Mouse (Mus musculus) gastrocnemius, adult 18-20 months (tissue): ENCODE data around the gene Cacna2d1. TPM values are rescaled to one million over a fixed set of nuclear protein-coding genes. Genes with fewer than 3 reads are reported as not detected.

Experiments used
- DNase-seq: peaks from one replicate; pipeline ENCODE4 v3.0.0; 2021; ENCODE audit warnings: low spot score
- total RNA-seq, 2 experiments: library from RNA; stranded (reverse); gene quantifications; 2 replicates each; pipeline ENCODE4 v1.2.3; 2021

Gene Cacna2d1
- total RNA-seq, 2 experiments from 2014 or later, result 235 to 243 TPM

DNA sequence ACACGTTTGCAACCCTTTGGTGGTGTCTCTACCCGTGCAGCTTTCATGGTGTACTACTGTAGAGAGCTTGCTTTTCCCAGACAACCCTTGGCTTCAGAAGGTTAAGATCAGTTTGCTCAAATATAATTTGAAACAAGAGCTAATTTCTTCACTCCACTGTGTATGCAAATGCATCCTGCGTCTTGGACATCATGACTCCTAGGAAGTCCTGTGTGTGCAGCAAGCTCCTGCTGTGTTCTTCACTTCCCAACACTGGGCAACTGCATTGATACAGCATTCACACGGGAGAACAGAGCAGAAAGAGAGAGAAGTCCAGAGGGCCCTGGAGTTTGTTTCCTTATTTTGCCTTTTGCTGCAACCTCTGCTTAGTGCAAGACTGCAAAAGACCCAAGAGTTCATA, 48.1 kb downstream of the Cacna2d1 start:
- DNase-seq, result no peak

- DNase-seq, result no peak
Observed at GRCm38 (mm10) chr5:15983354-15983753, 48.9 kb downstream of the Cacna2d1 start.

- no peak for DNase-seq
Observed at GRCm38 (mm10) chr5:15985228-15985858, 50.9 kb downstream of the Cacna2d1 start.

DNA sequence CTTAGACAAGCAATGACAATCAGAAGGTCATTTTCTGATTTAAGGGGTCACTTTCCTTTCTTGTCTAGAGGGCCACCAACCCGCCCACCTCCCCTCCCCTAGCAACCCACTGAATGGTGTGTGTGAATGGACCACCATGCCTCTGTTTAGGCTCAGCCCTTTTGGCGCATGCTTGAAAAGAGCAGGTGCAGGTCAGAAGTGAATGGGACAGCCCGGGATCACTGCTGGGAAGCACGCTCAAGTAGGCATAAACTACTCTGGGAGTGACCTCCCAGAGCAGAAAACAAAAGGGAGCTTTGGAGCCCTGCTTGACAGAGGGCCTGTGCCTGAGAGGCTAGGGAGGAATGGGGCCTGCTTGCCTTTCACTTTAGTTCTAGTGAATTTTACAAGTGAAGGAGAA, 51.4 kb downstream of the Cacna2d1 start:
- no peak for DNase-seq

- DNase-seq, result no peak
Observed at GRCm38 (mm10) chr5:15991428-15992139, 57.1 kb downstream of the Cacna2d1 start.

DNA sequence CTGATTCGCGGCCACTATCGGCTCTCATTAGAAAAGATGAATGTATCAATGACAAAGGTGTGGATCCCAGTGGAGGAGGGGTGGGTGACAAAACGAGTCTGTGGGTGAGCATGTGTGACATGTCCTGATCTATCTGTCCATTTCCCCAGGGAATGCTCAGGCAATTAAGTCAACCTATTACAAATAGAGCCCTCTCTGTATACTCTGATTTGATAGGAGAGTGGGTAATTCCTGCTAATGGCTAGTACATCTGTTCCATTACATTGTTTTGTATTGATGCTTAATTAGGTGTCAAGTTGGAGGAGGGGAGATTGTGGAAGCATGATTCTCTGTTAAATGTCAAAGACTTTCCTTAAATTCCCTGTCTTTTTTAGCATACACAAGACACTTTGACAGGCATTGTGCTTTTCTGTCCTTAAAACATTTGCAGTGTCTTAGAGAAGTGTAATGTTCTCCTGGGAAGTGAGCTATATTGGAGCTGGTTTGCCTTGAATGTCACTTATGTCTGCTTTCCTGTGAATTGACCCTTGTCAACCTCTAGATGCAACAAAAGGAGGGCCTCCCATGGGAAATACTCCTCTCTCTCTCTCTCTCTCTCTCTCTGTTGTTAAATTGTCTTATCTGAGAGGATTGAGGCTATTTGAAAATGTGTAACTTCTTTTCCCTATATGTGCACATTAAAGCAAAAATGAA, 58.9 kb downstream of the Cacna2d1 start:
- DNase-seq, result no peak

DNA sequence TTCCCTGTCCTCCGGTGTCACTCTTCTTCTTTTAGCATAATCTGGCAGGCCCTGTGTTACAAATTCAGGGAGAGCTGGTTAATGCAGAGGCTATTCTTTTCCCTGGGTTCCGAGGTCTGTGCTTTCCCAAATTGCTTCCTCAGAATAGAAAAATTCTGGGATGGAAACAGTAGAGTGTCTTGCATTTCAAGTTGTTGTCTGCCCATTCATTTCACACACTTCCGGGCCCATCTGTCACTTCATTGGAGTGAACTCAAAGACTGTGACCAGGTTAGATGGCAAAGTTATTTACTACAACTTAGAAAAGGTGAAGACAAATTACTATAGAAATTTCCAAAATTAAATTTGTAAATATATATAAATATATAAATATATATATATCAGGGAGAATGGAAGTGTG, 62.7 kb downstream of the Cacna2d1 start:
- DNase-seq, result no peak

DNA sequence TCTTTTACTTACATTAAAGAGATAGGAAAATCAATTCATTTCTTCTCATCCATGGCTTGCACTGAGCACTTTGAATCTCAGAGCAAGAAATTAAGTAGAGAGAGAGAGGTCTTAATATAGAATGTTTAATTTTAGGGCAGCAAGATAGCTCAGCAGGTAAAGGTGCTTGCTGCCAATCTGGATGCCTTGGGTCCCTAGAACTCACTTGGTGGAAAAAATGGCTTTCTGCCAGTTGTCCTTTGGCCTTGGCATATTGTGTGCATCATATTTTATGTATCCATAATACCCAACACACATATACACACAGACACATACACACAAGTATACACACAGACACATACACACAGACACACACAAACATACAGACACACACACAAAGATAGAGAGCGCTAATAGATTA, 63.3 kb downstream of the Cacna2d1 start:
- no peak for DNase-seq

DNA sequence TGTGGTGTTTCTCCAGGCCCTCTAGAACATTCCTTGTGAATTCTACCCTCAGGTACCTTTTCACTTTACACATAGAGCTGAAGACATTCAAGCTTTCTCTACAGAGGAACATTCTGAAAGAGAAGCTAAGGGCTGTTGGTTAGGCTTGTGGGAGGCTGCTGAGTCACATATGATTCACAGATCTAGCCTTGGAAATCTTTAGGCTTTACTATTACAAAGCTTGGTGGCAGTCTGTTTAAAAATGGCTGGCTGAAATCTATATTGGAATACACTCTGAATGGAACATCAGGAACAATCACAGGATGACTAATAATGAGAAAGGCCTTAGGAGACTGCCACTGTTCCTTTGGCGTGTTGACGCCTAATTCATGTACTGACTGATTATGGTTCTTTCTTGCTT, 66.4 kb downstream of the Cacna2d1 start:
- DNase-seq, result no peak

GRCm38 (mm10) chr5:16002431-16003063, 68.1 kb downstream of the Cacna2d1 start:
- no peak for DNase-seq

- DNase-seq, result no peak
Observed at GRCm38 (mm10) chr5:16004305-16004704, 69.8 kb downstream of the Cacna2d1 start.

GRCm38 (mm10) chr5:16006964-16007363, 72.5 kb downstream of the Cacna2d1 start:
- no peak for DNase-seq

DNA sequence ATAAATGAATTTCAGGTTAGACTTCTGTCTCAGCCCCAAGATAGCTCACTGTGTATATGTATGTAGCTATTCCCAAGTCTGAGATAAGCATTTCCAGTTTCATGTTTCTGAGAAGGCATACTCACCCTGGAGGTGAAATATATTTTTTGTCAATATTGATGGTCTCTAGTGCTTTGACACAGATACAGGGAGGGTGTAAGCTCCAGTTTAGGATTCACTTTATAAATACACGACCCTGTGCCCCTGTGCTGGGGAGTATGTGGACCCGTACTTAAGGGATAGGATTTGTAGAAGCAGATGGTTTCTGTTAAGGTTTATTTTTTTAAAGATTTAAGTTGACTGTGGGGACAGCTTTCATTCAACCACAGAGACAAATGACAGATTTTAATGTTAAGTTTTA, 79.2 kb downstream of the Cacna2d1 start:
- no peak for DNase-seq

DNA sequence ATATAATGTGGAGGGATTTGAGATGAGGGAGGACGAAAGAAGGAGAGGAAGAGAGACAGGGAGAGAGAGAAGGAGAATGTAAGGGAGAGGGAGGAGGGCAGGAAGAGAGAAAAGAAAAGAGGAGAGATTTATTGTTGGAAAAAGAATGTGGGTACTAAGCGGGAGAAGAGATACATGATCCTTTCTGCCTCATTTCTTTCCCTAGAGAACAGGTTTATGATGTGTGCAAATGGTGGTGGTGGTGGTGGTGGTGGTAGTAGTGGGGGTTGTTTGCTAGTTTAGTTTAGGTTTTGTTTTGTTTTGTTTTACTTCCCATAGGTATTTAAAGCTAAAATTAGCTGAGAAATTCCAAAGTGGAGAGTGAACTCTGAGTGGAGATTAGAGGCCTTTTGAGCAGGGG, 79.9 kb downstream of the Cacna2d1 start:
- no peak for DNase-seq

- no peak for DNase-seq
Observed at GRCm38 (mm10) chr5:16024626-16025417, 90.3 kb downstream of the Cacna2d1 start.

GRCm38 (mm10) chr5:16028881-16029280, 94.4 kb downstream of the Cacna2d1 start:
- no peak for DNase-seq

GRCm38 (mm10) chr5:16029481-16029880, 95.0 kb downstream of the Cacna2d1 start:
- DNase-seq, result no peak

DNA sequence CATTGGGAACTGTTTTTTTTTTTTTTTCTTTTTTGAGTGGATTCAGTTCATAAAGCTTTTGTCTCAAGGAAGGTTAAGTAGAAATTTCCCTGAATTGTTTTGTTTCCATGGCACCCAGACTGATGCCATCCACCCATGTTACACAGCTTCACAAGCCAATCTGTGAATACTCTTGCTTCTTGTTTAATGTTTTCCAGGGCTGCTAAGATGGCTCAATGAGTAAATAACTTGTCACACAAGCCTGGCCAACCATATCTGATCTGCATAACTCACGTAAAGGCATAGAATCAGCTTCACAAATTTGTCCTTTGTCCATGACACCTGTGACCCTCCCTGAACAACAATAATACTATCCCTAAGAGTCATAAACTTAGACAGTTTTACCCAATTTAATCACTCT, 99.1 kb downstream of the Cacna2d1 start:
- no peak for DNase-seq

- DNase-seq, result no peak
Observed at GRCm38 (mm10) chr5:16035259-16035658, 100.8 kb downstream of the Cacna2d1 start.

DNA sequence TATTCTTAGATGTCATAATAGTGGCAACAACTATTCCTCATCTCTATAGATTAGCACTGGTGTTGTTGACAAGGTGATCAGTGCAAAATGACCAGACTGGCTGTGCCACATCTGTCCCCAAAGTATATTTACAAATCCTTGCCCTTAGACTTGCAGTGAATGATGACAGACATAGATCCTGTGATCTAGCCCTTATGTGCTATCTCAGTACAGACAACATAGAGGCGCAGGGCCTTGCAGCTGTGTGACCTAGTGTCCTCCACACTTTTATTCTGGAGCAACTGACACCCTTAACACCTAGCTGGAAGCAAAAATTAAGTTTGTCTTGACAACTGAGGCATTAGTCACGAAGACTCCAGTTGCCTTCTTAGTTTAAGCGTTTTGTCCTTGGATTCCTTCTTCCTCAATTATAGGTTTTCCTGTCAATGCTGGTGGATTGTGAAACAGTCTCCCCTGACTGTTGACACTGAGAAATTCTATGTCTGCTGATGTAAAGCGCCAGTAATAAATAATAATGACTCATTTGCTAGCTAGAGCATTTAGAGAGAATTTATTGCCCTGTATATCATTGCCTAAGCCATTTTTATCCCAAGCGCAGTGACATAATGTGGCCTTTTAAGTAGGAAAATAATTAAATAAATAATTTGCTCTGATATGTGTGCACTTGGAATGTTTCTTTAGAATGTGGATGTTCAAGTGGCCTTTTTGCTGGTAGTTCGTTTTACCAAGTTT, 110.8 kb downstream of the Cacna2d1 start:
- no peak for DNase-seq
